Mouse (Mus musculus) heart, embryonic 14.5 days (tissue): ENCODE results near the gene Tmem132b. TPM values are rescaled to one million over a fixed set of nuclear protein-coding genes. Genes with fewer than 3 reads are reported as not detected.

Experiments
- ATAC-seq: fragments of 200-750 bp; cut with Nextera tagmentation; 2 replicates; pipeline ENCODE4 v1.8.0; 2017; ENCODE audit warnings: low read depth, moderate TSS enrichment; ENCODE audit not compliant: insufficient number of reproducible peaks, insufficient read depth, low FRiP score
- H3K27ac ChIP-seq, 2 experiments: fragments of 200-500 bp in 1 of 2; fragments of 300-500 bp in 1 of 2; sonication (generic) in 1 of 2; replicated peaks in 1 of 2; 2 replicates each; pipeline ENCODE4 v1.5.1; 2012 to 2014; ENCODE audit warnings: low read depth in 2 of 2, low read length in 2 of 2, control low read depth in 1 of 2, mild to moderate bottlenecking in 1 of 2, mixed read lengths in 1 of 2; ENCODE audit not compliant: control insufficient read depth in 1 of 2, insufficient read depth in 1 of 2
- H3K27me3 ChIP-seq: fragments of 300-500 bp; sonication (generic); 2 replicates; pipeline ENCODE4 v1.6.1; 2014; ENCODE audit warnings: mild to moderate bottlenecking, low read length, control low read depth; ENCODE audit not compliant: control insufficient read depth, insufficient read depth
- H3K36me3 ChIP-seq: fragments of 300-500 bp; sonication (generic); 2 replicates; pipeline ENCODE4 v1.6.1; 2014; ENCODE audit warnings: mild to moderate bottlenecking, control low read depth, low read length, mixed read lengths; ENCODE audit not compliant: control insufficient read depth, insufficient read depth
- H3K4me1 ChIP-seq, 2 experiments: fragments of 200-500 bp in 1 of 2; fragments of 300-500 bp in 1 of 2; sonication (generic) in 1 of 2; 2 replicates each; pipeline ENCODE4 v1.6.1; 2012 to 2014; ENCODE audit warnings: low read length in 2 of 2, control low read depth in 1 of 2, mixed read lengths in 1 of 2; ENCODE audit not compliant: control insufficient read depth in 2 of 2, insufficient read depth in 2 of 2
- H3K4me2 ChIP-seq: fragments of 300-500 bp; sonication (generic); 2 replicates; pipeline ENCODE4 v1.6.1; 2014; ENCODE audit warnings: mild to moderate bottlenecking, low read length
- H3K4me3 ChIP-seq, 2 experiments: fragments of 200-500 bp in 1 of 2; fragments of 300-500 bp in 1 of 2; sonication (generic) in 1 of 2; 2 replicates each; pipeline ENCODE4 v1.5.1; 2012 to 2014; ENCODE audit warnings: low read length in 2 of 2, mild to moderate bottlenecking in 2 of 2, control low read depth in 1 of 2, low read depth in 1 of 2, moderate library complexity in 1 of 2; ENCODE audit not compliant: control insufficient read depth in 1 of 2, insufficient read depth in 1 of 2
- H3K9ac ChIP-seq: fragments of 300-500 bp; sonication (generic); 2 replicates; pipeline ENCODE4 v1.6.1; 2014; ENCODE audit warnings: mild to moderate bottlenecking, low read length
- H3K9me3 ChIP-seq: fragments of 300-500 bp; sonication (generic); 2 replicates; pipeline ENCODE4 v1.6.1; 2016; ENCODE audit warnings: low read length, control low read depth; ENCODE audit not compliant: control insufficient read depth
- WGBS: fragments of 180-500 bp; shearing (Covaris S2); extraction: QIAGEN DNeasy Blood & Tissue Kit; methylation state at CpG from one replicate; pipeline ENCODE4 v1.1.7; 2014; 5-methylcytosine and 5-hydroxymethylcytosine counted together
- polyA plus RNA-seq: library from polyadenylated mRNA; unstranded; fragments of >200 nt; fragmentation: Nextera tagmentation; extraction: Ambion mirVana; gene quantifications from 2 replicates; pipeline ENCODE4 v1.2.1, GENCODE M21; 2014

Tmem132b gene
- polyA plus RNA-seq, 1 experiment from 2014 or later: not detected

DNA sequence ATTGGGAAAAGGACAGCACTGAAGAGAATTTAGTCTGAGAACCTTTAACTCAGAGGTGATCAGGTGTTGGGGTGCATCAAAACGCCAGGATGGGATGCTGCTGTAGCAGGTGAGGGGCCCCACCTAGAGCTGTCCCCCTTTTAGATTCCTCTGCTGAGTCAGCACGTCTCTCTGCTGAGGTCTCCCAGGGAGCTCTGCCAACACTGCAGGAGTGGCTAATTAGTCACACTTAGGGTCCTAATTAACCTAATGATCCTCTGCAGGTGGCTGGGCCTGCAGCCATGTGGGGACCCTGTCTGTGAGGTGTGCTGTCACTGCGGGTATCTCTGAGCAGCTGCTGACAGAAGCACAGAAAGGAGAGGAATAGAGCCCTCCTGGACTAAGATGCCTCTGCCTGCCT is 29.4 kb upstream of the Tmem132b start:
- H3K27ac ChIP-seq: no peak overlapping the region
- no peak overlapping the region for H3K9ac ChIP-seq
- H3K4me2 ChIP-seq: no peak overlapping the region
- no peaks in the 10 kb centered on the region for H3K4me1 ChIP-seq
- 40% methylated on average over 3 of the region's 3 CpGs for WGBS
- peaks cover 20% of the 10 kb centered on the region; the same call in 1 of the 2 replicates for H3K36me3 ChIP-seq
- no peaks in the 10 kb centered on the region for H3K9me3 ChIP-seq
- H3K27me3 ChIP-seq: no peaks in the 10 kb centered on the region
- H3K4me3 ChIP-seq: no peak overlapping the region
- no peak for ATAC-seq

DNA sequence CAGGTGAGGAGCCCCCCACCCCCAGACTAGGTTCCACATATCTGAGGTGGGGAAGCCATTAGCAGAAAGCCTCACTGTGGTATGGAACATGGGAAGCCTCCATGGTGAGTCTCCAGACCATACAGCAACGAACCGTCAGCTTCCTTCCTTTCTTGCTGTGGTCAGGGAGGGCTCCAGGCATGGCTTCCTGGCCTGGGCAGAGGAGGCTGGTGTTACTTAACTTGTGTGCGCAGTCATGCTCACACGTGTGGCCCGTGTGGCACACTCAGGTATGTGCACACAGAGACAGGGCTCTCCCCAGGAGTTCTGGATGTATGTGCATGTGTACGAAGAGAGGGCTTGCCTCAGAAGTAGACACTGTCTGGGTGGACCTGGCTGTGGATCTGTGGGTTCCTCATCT is 27.9 kb upstream of the Tmem132b start:
- H3K27me3 ChIP-seq: no peaks in the 10 kb centered on the region
- WGBS: 86% methylated on average over 6 of the region's 6 CpGs
- no peak overlapping the region for H3K4me3 ChIP-seq
- H3K4me1 ChIP-seq: no peaks in the 10 kb centered on the region
- peaks cover 20% of the 10 kb centered on the region; the same call in 1 of the 2 replicates for H3K36me3 ChIP-seq
- no peak overlapping the region for H3K4me2 ChIP-seq
- no peak for ATAC-seq
- no peaks in the 10 kb centered on the region for H3K9me3 ChIP-seq
- no peak overlapping the region for H3K27ac ChIP-seq
- H3K9ac ChIP-seq: no peak overlapping the region

DNA sequence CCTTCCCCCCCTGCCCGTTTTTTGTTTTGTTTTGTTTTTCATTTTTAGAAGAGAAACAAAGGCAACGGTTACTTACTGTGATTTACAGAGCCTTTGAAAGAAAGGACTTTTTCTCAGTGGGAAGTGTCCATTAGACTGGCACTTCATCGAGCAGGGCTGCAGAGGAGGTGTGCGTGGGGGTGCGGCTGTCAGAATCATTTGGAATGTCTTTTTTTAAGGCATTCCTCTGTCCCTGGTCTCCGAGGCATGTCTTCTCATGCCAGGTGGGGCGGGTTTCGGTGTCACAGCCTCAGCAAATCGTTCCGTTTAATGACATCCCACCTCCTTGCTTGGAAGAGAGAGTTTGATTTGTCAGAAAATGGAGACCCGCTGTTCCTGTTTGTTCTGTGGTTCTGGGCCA is 26.9 kb upstream of the Tmem132b start:
- Histone ChIP-seq H3K27me3 (no peaks in the 10 kb centered on the region), H3K9ac (no peak overlapping the region), H3K9me3 (no peaks in the 10 kb centered on the region), H3K4me3 (no peak overlapping the region), H3K36me3 (peaks cover 25% of the 10 kb centered on the region; the same call in 1 of the 2 replicates), H3K27ac (no peak overlapping the region), H3K4me1 (no peaks in the 10 kb centered on the region), H3K4me2 (no peak overlapping the region)
- 78% methylated on average over 11 of the region's 11 CpGs for WGBS
- no peak for ATAC-seq

DNA sequence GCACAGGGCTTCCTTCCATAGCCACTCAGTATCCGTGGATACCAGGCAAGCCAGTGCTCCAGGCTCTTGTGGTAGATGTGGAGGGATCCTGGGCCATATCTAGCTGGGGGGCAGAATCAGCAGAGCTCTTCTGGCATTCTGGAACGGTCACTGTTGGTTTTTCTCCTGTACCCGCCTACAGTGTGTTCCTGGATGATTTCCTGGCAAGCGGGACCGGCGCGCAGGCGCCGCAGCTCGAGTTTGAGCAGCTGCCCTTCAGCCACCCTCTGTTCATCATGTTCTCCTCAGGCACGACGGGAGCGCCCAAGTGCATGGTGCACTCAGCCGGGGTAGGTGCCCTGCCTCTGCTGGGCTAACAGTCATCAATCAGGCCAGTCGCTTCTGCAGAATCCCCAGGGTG is 25.6 kb upstream of the Tmem132b start:
- ATAC-seq: no peak
- 71% methylated on average over 15 of the region's 15 CpGs for WGBS
- H3K36me3 ChIP-seq: peaks cover 29% of the 10 kb centered on the region; the same call in 1 of the 2 replicates
- H3K4me2 ChIP-seq: no peak overlapping the region
- no peaks in the 10 kb centered on the region for H3K27me3 ChIP-seq
- no peaks in the 10 kb centered on the region for H3K4me1 ChIP-seq
- H3K4me3 ChIP-seq: no peak overlapping the region
- H3K9me3 ChIP-seq: no peaks in the 10 kb centered on the region
- no peak overlapping the region for H3K27ac ChIP-seq
- no peak overlapping the region for H3K9ac ChIP-seq

DNA sequence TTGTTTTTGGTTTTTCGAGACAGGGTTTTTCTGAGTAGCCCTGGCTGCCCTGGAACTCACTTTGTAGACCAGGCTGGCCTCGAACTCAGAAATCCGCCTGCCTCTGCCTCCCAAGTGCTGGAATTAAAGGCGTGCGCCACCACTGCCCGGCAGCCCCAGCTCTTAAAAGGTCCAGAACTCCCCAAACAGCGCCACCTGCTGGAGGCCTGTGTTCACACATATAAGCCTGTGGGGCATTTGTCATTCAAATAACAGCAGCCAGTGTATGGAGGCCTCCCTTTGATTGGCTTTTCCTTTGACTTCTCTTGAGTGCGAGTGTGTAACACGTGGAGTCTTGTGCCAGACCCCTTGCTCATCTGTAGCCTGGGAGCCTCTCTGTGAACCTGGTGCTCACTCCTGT is 24.0 kb upstream of the Tmem132b start:
- no peak for ATAC-seq
- Histone ChIP-seq H3K9ac (no peak overlapping the region), H3K4me2 (no peak overlapping the region), H3K4me1 (no peaks in the 10 kb centered on the region), H3K27ac (no peak overlapping the region), H3K9me3 (no peaks in the 10 kb centered on the region), H3K4me3 (no peak overlapping the region), H3K27me3 (no peaks in the 10 kb centered on the region), H3K36me3 (peaks cover 38% of the 10 kb centered on the region)
- WGBS: 91% methylated on average over 9 of the region's 9 CpGs

DNA sequence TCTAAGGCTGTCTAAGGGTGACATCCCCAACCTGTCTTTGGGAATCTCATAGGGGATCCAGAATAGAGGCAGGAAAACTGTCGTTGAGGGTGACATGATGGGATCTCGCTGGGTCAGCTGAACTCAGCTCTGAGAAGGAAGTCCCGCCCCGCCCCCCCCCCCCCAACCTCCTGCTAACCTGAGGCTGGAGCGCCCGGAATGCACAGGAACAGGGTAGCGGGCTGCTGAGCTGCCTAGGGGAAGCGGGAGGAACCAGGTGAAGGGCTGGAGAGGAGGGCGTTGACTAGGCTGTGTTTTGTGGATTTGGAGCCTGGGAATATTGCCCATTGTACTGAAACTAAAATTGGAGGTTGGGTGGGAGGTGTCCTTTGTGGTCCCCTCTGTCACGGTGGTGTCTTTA is 23.6 kb upstream of the Tmem132b start:
- Histone ChIP-seq H3K4me3 (no peak overlapping the region), H3K27me3 (no peaks in the 10 kb centered on the region), H3K4me2 (no peak overlapping the region), H3K36me3 (peaks cover 42% of the 10 kb centered on the region), H3K9me3 (no peaks in the 10 kb centered on the region), H3K4me1 (no peaks in the 10 kb centered on the region), H3K27ac (no peak overlapping the region), H3K9ac (no peak overlapping the region)
- no peak for ATAC-seq
- WGBS: 84% methylated on average over 10 of the region's 10 CpGs

DNA sequence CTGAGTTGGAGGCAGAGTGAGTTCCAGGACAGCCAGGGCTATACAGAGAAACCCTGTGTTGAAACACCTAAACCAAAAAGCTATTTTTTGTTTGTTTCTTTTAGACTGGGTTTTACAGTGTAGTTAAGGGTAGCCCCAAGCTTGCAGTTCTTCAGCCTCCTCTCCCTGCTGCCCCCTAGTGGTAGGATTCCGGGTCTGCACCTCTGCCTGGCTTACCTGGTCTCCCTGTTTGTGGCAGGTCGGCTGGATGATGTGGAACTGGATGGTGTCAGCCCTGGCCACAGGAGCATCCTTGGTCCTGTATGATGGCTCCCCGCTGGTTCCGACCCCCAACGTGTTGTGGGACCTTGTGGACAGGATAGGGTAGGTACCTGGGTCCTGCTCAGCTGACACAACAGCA is 22.0 kb upstream of the Tmem132b start:
- no peaks in the 10 kb centered on the region for H3K9me3 ChIP-seq
- H3K27ac ChIP-seq: no peak overlapping the region
- no peak overlapping the region for H3K4me2 ChIP-seq
- H3K9ac ChIP-seq: no peak overlapping the region
- H3K4me1 ChIP-seq: no peaks in the 10 kb centered on the region
- no peak for ATAC-seq
- WGBS: 48% methylated on average over 5 of the region's 5 CpGs
- peaks cover 40% of the 10 kb centered on the region for H3K36me3 ChIP-seq
- no peak overlapping the region for H3K4me3 ChIP-seq
- H3K27me3 ChIP-seq: no peaks in the 10 kb centered on the region

DNA sequence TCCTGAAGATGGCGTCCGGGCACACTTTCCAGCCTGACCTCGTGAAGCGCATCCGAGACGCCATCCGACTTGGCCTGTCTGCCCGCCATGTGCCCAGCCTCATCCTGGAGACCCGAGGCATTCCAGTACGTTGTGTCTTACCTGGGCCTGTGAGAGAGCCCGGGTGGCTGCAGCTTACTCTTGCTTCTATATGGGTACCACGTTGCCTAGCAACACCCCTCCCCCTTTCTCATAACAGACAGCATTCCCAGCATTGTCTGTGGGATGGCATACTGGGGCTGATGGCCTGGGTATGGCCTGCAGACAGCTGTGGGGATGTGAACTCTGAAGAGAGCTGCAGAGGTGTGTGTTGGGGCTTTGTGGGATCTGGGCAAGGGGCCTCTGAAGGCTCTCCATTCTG is 16.6 kb upstream of the Tmem132b start:
- Histone ChIP-seq H3K36me3 (peaks cover 46% of the 10 kb centered on the region), H3K4me3 (no peak overlapping the region), H3K4me1 (peaks cover 10% of the 10 kb centered on the region in 2 experiments), H3K9me3 (no peaks in the 10 kb centered on the region), H3K27ac (no peak overlapping the region), H3K9ac (no peak overlapping the region), H3K4me2 (no peak overlapping the region), H3K27me3 (no peaks in the 10 kb centered on the region)
- 84% methylated on average over 12 of the region's 12 CpGs for WGBS
- no peak for ATAC-seq
